Mouse (Mus musculus): ENCODE results near the gene Ttc7b.

- TF ChIP-seq CTCF (IDR thresholded peaks at IDR 0.05; ENCODE audit: low read depth) = no peak
- TF ChIP-seq EP300 (IDR thresholded peaks at IDR 0.05; ENCODE audit: low read depth) = no peak
These were observed 11.1 kb upstream of the Ttc7b start for GRCm38 (mm10) chr12:100531740-100532139.

Measured in liver, embryonic 14.5 days (tissue).